19 mouse cellular contexts compared by ENCODE assay signal in genomic region chr10:27475540-27475939, GRCm38 (mm10).
DNase-seq lines count a peak whose midpoint lies in the region; ATAC-seq lines count a peak whose summit lies in the region.
"Had no signal": no experiment of that assay in that cellular context is flagged by ENCODE, and none has a peak within 500 bp of the region (broad histone marks: within the 10 kb centered on the region; RNA-seq: fewer than 3 reads in every experiment).

No protein-coding gene starts in this region.

- H3K27me3 ChIP-seq in lung, embryonic 16.5 days (ENCODE audit: control insufficient read depth, insufficient read depth, low read depth, low read length): no peaks in the 10 kb centered on the region
- H3K27me3 ChIP-seq in embryonic facial prominence, embryonic 15.5 days: no peaks in the 10 kb centered on the region
- H3K27me3 ChIP-seq: forebrain, embryonic 12.5 days; hindbrain, embryonic 15.5 days; stomach, embryonic 15.5 days had no signal

- WGBS in lung, embryonic 16.5 days: 36% methylated on average over 3 of the region's 3 CpGs
- WGBS in embryonic facial prominence, embryonic 15.5 days: 27% methylated on average over 3 of the region's 3 CpGs

- ATAC-seq in lung, embryonic 16.5 days (ENCODE audit: low read depth): peak; percentile 65
- ATAC-seq in embryonic facial prominence, embryonic 15.5 days (ENCODE audit: insufficient number of reproducible peaks, low FRiP score, low TSS enrichment, low read depth): peak; percentile 65; the same call in 1 of the 2 replicates
- ATAC-seq: CD4-positive, CD25-positive, alpha-beta regulatory T cell, adult 4 months had no signal

- peak; percentile 19 for DNase-seq in heart, adult 8-10 months (ENCODE audit: low spot score)
- DNase-seq in heart, postnatal 4 days: no peak
- DNase-seq in lung, postnatal 4 days: no peak
- DNase-seq in brain, adult 2 months (ENCODE audit: low read depth, low spot score): peak; percentile 46
- DNase-seq in Muller cell, postnatal 12 days (ENCODE audit: inconsistent ontology term): no peak
- DNase-seq: adrenal gland, adult 8-10 months; cerebellum, adult 8-10 months; heart, postnatal 14 days; kidney, adult 11 months; kidney, postnatal 14 days; layer of hippocampus, postnatal 36 days; lung, adult 2 months had no signal

- H3K4me1 ChIP-seq in lung, embryonic 16.5 days (replicated peaks; ENCODE audit: control insufficient read depth, insufficient read depth, low read length): no peaks in the 10 kb centered on the region
- no peaks in the 10 kb centered on the region for H3K4me1 ChIP-seq in embryonic facial prominence, embryonic 15.5 days
- H3K4me1 ChIP-seq: forebrain, embryonic 12.5 days; hindbrain, embryonic 15.5 days; stomach, embryonic 15.5 days had no signal

- no peaks in the 10 kb centered on the region for H3K9me3 ChIP-seq in lung, embryonic 16.5 days (ENCODE audit: control insufficient read depth, low read length)
- H3K9me3 ChIP-seq in embryonic facial prominence, embryonic 15.5 days (replicated peaks): no peaks in the 10 kb centered on the region
- H3K9me3 ChIP-seq: forebrain, embryonic 12.5 days; G1E; hindbrain, embryonic 15.5 days; stomach, embryonic 15.5 days had no signal

- H3K27ac ChIP-seq in lung, embryonic 16.5 days (ENCODE audit: low read length): no peak overlapping the region
- peak overlapping the region; percentile 34; the same call in 1 of the 2 replicates for H3K27ac ChIP-seq in embryonic facial prominence, embryonic 15.5 days (replicated peaks)
- H3K27ac ChIP-seq: forebrain, embryonic 12.5 days; hindbrain, embryonic 15.5 days; stomach, embryonic 15.5 days had no signal

- H3K36me3 ChIP-seq in lung, embryonic 16.5 days (ENCODE audit: control insufficient read depth, insufficient read depth, low read length): no peaks in the 10 kb centered on the region
- H3K36me3 ChIP-seq in embryonic facial prominence, embryonic 15.5 days: no peaks in the 10 kb centered on the region
- H3K36me3 ChIP-seq: forebrain, embryonic 12.5 days; G1E; hindbrain, embryonic 15.5 days; stomach, embryonic 15.5 days had no signal

- no peak overlapping the region for H3K4me3 ChIP-seq in lung, embryonic 16.5 days (ENCODE audit: low read length)
- no peak overlapping the region for H3K4me3 ChIP-seq in embryonic facial prominence, embryonic 15.5 days (replicated peaks)
- H3K4me3 ChIP-seq: forebrain, embryonic 12.5 days; hindbrain, embryonic 15.5 days; stomach, embryonic 15.5 days had no signal

- H3K9ac ChIP-seq in lung, embryonic 16.5 days (ENCODE audit: low read length): no peak overlapping the region
- no peak overlapping the region for H3K9ac ChIP-seq in embryonic facial prominence, embryonic 15.5 days
- H3K9ac ChIP-seq: forebrain, embryonic 12.5 days; hindbrain, embryonic 15.5 days; stomach, embryonic 15.5 days had no signal

- H3K4me2 ChIP-seq in lung, embryonic 16.5 days (ENCODE audit: low read depth, low read length): no peak overlapping the region
- no peak overlapping the region for H3K4me2 ChIP-seq in embryonic facial prominence, embryonic 15.5 days (replicated peaks)
- H3K4me2 ChIP-seq: forebrain, embryonic 12.5 days; hindbrain, embryonic 15.5 days; stomach, embryonic 15.5 days had no signal

Comparison
In these comparisons a context has a peak if more than half of its experiments do, and no peak if none do; other contexts are left out.
1. DNase-seq: peak in heart, adult 8-10 months (single experiment) and brain, adult 2 months (single experiment); none in heart, postnatal 4 days (single experiment), lung, postnatal 4 days (0 of 2) and Muller cell, postnatal 12 days (single experiment).